Mouse (Mus musculus): ENCODE results near the gene Lemd1. TPM values are rescaled to one million over a fixed set of nuclear protein-coding genes. Genes with fewer than 3 reads are reported as not detected.

The Lemd1 gene
- polyA plus RNA-seq, 1 experiment: not detected

DNA sequence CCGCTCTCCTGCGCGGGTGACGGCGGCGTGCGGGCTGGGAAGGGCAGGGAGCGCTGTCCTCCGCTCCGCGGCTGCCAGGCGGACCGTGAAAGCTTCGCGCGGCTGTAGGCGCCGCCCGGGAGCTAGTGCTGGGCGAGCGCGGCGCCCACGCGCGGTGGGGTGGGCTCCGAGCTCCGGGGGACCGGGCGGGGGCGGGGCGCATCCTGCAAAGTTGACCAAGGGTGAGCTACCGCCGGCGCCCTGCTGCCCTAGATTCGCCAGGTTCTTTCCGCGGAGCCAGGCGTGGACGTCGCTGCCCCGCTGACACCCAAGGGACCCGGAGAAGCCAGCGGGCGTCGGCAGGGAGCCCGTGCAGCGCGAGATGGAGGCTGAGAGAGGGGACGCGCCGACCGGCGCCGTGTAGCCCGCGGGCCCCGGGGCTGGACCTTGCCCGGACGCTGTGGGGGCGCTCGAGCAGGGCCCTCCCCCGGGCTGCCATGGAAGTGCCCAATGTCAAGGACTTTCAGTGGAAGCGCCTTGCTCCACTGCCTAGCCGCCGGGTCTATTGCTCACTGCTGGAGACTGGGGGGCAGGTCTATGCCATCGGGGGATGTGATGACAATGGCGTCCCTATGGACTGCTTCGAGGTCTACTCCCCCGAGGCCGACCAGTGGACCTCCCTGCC, 107.7 kb downstream of the Lemd1 start:
- TF ChIP-seq CTCF (conservative IDR thresholded peaks at IDR 0.05; ENCODE audit: insufficient read depth, insufficient read length, low read depth, low read length) (no peak), POLR2A (IDR thresholded peaks at IDR 0.05; ENCODE audit: low read depth, low read length) (no peak)
- H3K4me3 ChIP-seq (ENCODE audit: insufficient read depth, low read depth, low read length): peak overlapping the region; percentile 73
- H3K27ac ChIP-seq (ENCODE audit: insufficient read depth, low read depth, low read length): peak overlapping the region; percentile 78
- WGBS: 1% methylated on average over 70 of the region's 71 CpGs
- peak; percentile 59 for DNase-seq
- no peaks in the 10 kb centered on the region for H3K36me3 ChIP-seq (ENCODE audit: control insufficient read depth, insufficient read depth, low read length)
- H3K27me3 ChIP-seq (replicated peaks; ENCODE audit: control insufficient read depth, insufficient read depth, low read length): no peaks in the 10 kb centered on the region
- H3K4me1 ChIP-seq (ENCODE audit: control insufficient read depth, insufficient read depth, low read length): peaks cover 7% of the 10 kb centered on the region; the same call in 1 of the 2 replicates

DNA sequence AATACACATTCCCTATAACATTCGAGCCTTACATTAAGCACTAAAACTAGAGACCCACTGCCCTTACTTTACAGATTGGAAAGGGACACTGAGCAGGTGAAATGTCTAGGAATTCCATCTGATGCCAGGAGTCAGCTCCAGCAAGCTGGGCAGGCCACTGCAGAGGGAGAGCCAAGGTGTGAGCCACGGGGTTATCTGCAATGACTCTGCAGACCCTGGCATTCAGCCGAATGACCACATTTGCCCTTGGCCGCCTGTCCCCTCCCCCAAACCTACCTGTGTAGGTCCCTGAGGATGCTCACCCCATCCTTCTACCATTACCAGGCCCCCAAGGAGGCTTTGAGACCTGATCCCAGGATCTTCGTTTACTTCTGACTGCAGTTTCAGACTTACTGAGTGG, 108.5 kb downstream of the Lemd1 start:
- peak overlapping the region; percentile 78 for H3K27ac ChIP-seq (ENCODE audit: insufficient read depth, low read depth, low read length)
- H3K27me3 ChIP-seq (replicated peaks; ENCODE audit: control insufficient read depth, insufficient read depth, low read length): no peaks in the 10 kb centered on the region
- peaks cover 11% of the 10 kb centered on the region for H3K4me1 ChIP-seq (ENCODE audit: control insufficient read depth, insufficient read depth, low read length)
- TF ChIP-seq POLR2A (IDR thresholded peaks at IDR 0.05; ENCODE audit: low read depth, low read length) (no peak), CTCF (conservative IDR thresholded peaks at IDR 0.05; ENCODE audit: insufficient read depth, insufficient read length, low read depth, low read length) (no peak)
- H3K36me3 ChIP-seq (ENCODE audit: control insufficient read depth, insufficient read depth, low read length): no peaks in the 10 kb centered on the region
- peak overlapping the region; percentile 73 for H3K4me3 ChIP-seq (ENCODE audit: insufficient read depth, low read depth, low read length)
- WGBS: 76% methylated on average over 5 of the region's 5 CpGs
- DNase-seq: no peak

DNA sequence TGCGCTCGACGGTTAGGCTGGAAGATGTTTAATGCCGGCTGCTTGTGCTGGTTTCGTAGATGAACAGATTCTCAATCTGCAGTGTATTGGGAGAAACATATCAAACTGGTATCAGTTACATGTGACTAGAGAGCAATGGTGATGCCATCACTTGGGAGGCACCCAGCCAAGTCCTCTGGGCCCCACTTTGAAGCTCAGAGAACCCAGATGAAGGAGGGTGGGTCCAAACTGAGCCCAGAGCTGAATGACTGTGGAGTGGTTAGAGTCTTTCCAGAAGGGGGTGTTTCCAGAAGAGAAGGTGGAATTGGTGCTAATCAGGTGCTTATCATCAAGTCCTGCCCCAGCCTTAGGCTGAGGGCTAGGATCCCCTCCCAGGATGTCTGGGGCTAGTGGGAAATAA, 110.0 kb downstream of the Lemd1 start:
- Histone ChIP-seq H3K4me3 (ENCODE audit: insufficient read depth, low read depth, low read length) (no peak overlapping the region), H3K36me3 (ENCODE audit: control insufficient read depth, insufficient read depth, low read length) (no peaks in the 10 kb centered on the region), H3K27ac (ENCODE audit: insufficient read depth, low read depth, low read length) (no peak overlapping the region), H3K4me1 (ENCODE audit: control insufficient read depth, insufficient read depth, low read length) (peaks cover 16% of the 10 kb centered on the region), H3K27me3 (replicated peaks; ENCODE audit: control insufficient read depth, insufficient read depth, low read length) (no peaks in the 10 kb centered on the region)
- TF ChIP-seq CTCF (conservative IDR thresholded peaks at IDR 0.05; ENCODE audit: insufficient read depth, insufficient read length, low read depth, low read length): no peak
- TF ChIP-seq POLR2A (IDR thresholded peaks at IDR 0.05; ENCODE audit: low read depth, low read length): no peak
- 80% methylated on average over 5 of the region's 5 CpGs for WGBS
- no peak for DNase-seq

DNA sequence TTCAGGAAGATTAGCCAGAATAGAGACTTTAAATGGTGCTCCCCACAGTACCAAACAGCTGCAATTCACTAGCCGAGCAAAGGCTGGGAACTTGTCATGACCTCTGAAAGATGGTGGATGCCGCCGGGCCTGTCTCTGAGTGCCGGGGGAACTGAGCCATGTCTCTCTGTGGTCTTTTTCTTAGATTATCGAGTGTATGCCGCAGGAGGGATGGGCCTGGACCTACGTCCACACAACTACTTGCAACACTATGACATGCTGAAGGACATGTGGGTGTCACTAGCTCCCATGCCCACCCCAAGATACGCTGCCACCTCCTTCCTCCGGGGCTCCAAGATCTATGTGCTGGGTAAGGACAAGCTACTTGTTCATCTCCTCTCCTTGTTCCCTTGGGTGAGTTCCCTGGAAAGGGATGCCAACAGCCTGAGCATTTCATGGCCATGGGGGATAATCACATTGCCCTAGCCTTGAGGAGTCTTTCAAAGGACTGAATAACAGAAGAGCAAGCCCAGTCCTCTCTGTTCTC, 111.2 kb downstream of the Lemd1 start:
- Histone ChIP-seq H3K4me3 (ENCODE audit: insufficient read depth, low read depth, low read length) (no peak overlapping the region), H3K27me3 (replicated peaks; ENCODE audit: control insufficient read depth, insufficient read depth, low read length) (no peaks in the 10 kb centered on the region), H3K4me1 (ENCODE audit: control insufficient read depth, insufficient read depth, low read length) (peaks cover 16% of the 10 kb centered on the region), H3K27ac (ENCODE audit: insufficient read depth, low read depth, low read length) (no peak overlapping the region), H3K36me3 (ENCODE audit: control insufficient read depth, insufficient read depth, low read length) (no peaks in the 10 kb centered on the region)
- 92% methylated on average over 9 of the region's 9 CpGs for WGBS
- TF ChIP-seq POLR2A (IDR thresholded peaks at IDR 0.05; ENCODE audit: low read depth, low read length) (no peak), CTCF (conservative IDR thresholded peaks at IDR 0.05; ENCODE audit: insufficient read depth, insufficient read length, low read depth, low read length) (no peak)
- DNase-seq: no peak

DNA sequence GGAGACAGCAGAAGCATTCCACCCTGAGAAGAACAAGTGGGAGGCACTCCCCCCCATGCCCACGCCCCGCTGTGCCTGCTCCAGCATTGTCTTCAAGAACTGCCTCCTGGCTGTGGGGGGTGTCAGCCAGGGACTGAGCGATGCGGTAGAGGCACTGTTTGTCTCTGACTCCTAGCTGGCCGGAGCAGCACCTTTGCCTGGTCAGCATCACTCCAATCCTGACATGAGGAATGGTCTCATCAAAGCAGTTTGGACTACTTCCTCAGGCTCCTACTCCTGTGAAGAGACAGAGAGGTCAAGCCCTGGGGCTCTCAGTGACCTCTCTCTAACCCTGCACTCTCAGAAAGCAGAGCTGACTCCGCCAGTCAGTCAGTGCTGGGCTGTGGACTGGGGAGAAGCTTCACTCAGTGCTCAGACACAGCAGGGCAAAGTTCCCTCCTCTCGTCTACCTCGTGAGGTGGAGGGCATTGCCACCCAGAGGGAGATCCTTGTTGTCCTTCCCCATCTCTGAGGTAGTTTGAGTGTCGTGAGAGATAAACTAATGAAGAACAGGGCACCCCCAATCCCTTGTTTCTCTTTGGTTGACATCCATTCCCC, 113.5 kb downstream of the Lemd1 start:
- 55% methylated on average over 9 of the region's 9 CpGs for WGBS
- Histone ChIP-seq H3K27ac (ENCODE audit: insufficient read depth, low read depth, low read length) (0 out of 2 replicates have a peak overlapping the region, but pooled peaks have one; percentile 8), H3K4me3 (ENCODE audit: insufficient read depth, low read depth, low read length) (no peak overlapping the region), H3K4me1 (ENCODE audit: control insufficient read depth, insufficient read depth, low read length) (peaks cover 9% of the 10 kb centered on the region), H3K36me3 (ENCODE audit: control insufficient read depth, insufficient read depth, low read length) (no peaks in the 10 kb centered on the region), H3K27me3 (replicated peaks; ENCODE audit: control insufficient read depth, insufficient read depth, low read length) (no peaks in the 10 kb centered on the region)
- peak; percentile 55 for DNase-seq
- TF ChIP-seq POLR2A (IDR thresholded peaks at IDR 0.05; ENCODE audit: low read depth, low read length) (no peak), CTCF (conservative IDR thresholded peaks at IDR 0.05; ENCODE audit: insufficient read depth, insufficient read length, low read depth, low read length) (no peak)

DNA sequence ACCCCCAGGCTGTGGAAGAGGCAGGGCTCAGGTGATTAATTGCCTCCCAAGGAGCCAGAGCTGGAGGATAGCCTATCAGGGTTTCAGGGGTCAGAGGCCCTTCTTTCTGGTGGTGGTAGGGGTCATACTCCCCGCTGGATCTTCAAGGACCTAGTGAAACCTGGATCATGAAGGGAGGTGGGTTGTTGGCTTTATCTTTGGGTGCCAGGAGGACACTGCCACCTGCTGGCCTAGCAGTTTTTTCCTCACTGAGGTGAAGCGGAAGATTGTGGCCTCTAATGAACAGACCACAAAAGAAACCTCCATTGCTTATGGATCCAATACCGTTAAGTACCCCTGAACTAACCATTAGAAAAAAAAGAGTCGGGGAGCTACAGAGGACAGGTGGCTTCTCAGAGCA, 114.9 kb downstream of the Lemd1 start:
- no peaks in the 10 kb centered on the region for H3K27me3 ChIP-seq (replicated peaks; ENCODE audit: control insufficient read depth, insufficient read depth, low read length)
- no peaks in the 10 kb centered on the region for H3K36me3 ChIP-seq (ENCODE audit: control insufficient read depth, insufficient read depth, low read length)
- peaks cover 16% of the 10 kb centered on the region for H3K4me1 ChIP-seq (ENCODE audit: control insufficient read depth, insufficient read depth, low read length)
- 38% methylated on average over 4 of the region's 4 CpGs for WGBS
- no peak for TF ChIP-seq POLR2A (IDR thresholded peaks at IDR 0.05; ENCODE audit: low read depth, low read length)
- TF ChIP-seq CTCF (conservative IDR thresholded peaks at IDR 0.05; ENCODE audit: insufficient read depth, insufficient read length, low read depth, low read length): peak; percentile 89
- no peak overlapping the region for H3K4me3 ChIP-seq (ENCODE audit: insufficient read depth, low read depth, low read length)
- H3K27ac ChIP-seq (ENCODE audit: insufficient read depth, low read depth, low read length): no peak overlapping the region
- DNase-seq: peak; percentile 74

DNA sequence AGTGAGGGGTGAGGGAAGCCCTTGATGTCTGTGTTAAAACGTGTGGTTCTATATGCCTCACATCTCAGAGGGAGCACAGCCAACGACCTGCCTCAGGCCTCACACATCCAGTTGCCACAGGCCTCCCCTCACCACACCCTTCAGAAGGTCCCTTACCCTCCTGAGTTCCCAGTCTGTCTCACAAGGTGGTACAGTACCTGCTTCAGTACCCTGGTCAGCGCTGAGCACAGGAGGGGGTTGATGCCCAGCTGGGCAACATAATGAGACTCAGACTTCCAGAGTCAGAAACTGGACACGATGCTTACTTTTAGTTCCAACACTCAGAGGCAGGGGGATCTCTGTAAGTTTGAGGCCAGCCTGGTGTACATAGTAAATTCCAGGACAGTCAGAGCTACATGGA, 115.6 kb downstream of the Lemd1 start:
- WGBS: 20% methylated on average over 4 of the region's 4 CpGs
- no peak for DNase-seq

More for the DNA sequence above, 115.6 kb downstream of the Lemd1 start:
- no peak for TF ChIP-seq POLR2A (IDR thresholded peaks at IDR 0.05; ENCODE audit: low read depth, low read length)
- TF ChIP-seq CTCF (conservative IDR thresholded peaks at IDR 0.05; ENCODE audit: insufficient read depth, insufficient read length, low read depth, low read length): no peak
- Histone ChIP-seq H3K27me3 (replicated peaks; ENCODE audit: control insufficient read depth, insufficient read depth, low read length) (no peaks in the 10 kb centered on the region), H3K4me3 (ENCODE audit: insufficient read depth, low read depth, low read length) (no peak overlapping the region), H3K4me1 (ENCODE audit: control insufficient read depth, insufficient read depth, low read length) (peaks cover 23% of the 10 kb centered on the region), H3K27ac (ENCODE audit: insufficient read depth, low read depth, low read length) (peak overlapping the region; percentile 28; the same call in 1 of the 2 replicates), H3K36me3 (ENCODE audit: control insufficient read depth, insufficient read depth, low read length) (no peaks in the 10 kb centered on the region)
